Mouse (Mus musculus): ENCODE data around the gene Prr7. TPM values are rescaled to one million over a fixed set of nuclear protein-coding genes. Genes with fewer than 3 reads are reported as not detected.

Prr7 gene
- total and polyA plus RNA-seq, 3 experiments: 0.60 to 1.2 (median 0.89) TPM

DNA sequence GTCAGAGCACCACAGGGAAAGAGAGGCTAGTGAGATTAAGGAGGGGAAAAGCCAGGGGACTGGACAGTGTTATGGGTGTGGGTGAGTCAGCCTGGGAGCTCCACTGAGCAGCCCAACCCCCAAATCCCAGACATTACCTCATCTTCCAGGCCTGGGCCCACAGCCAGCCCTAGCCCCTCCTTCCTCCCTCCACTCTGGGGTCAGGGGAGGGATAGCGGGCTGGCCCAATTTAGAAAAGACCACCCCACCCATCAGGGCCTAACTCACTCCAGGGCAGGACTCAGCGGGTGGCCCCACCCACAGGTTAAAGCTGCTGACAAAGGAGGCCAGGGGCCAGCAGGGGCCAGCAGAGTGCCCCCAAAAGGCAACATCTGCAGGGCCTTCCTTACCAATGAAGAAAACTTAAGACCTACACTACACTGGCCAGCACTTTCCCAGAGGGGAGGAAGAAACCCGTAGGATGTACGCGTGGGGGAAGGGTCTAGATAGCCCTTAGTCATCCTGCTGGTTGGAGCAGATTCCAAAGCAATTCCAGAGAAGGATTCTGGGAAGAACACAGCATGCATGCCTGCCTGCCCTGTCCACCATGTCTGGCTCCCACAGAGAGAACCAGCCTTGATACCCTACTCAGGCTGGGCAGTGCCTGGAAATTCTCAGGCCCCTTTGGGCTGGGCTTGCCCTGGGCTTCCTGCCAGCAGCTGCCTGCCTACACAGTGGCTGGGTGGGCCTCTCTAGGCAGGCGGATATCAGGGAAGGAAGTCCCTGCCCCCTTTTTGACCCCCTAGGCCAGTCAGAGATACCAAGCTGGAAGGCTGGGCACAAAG, 46.8 kb downstream of the Prr7 start:
- Histone ChIP-seq H3K79me2 (replicated peaks; ENCODE audit: control insufficient read depth, extremely low read depth, insufficient read depth, poor library complexity, severe bottlenecking) (no peaks in the 10 kb centered on the region), H3K4me1 (ENCODE audit: control insufficient read depth in 1 of 2, insufficient read depth in 2 of 2) (peaks cover 24 to 38% of the 10 kb centered on the region in 2 experiments), H3K27ac (ENCODE audit: insufficient read depth, low read depth) (no peak overlapping the region), H3K36me3 (replicated peaks in 1 of 2; ENCODE audit: control insufficient read depth in 1 of 2, insufficient read depth in 1 of 2, low read length in 1 of 2) (peaks cover 30 to 46% of the 10 kb centered on the region in 2 experiments), H3K4me3 (replicated peaks in 1 of 3; ENCODE audit: low read depth in 2 of 3, low read length in 2 of 3, poor library complexity in 1 of 3) (no peak overlapping the region), H3K9ac (ENCODE audit: insufficient read depth, low read depth) (no peak overlapping the region), H3K27me3 (replicated peaks) (peaks cover 11% of the 10 kb centered on the region), H3K9me3 (replicated peaks; ENCODE audit: low read length) (no peaks in the 10 kb centered on the region), H3K4me2 (ENCODE audit: insufficient read depth, low read depth, poor library complexity, severe bottlenecking) (no peak overlapping the region)
- no peak for TF ChIP-seq BHLHE40 (IDR thresholded peaks at IDR 0.05; ENCODE audit: low read depth, low read length)
- peak in 1 of 2 experiments; percentile 42; a peak in 2 of 4 replicates for TF ChIP-seq CTCF (conservative IDR thresholded peaks at IDR 0.05 in 1 of 2, IDR thresholded peaks at IDR 0.05 in 1 of 2; ENCODE audit: low read depth in 2 of 2, low read length in 2 of 2)
- dilution Hi-C loops (cut with MboI; ENCODE audit: extremely low pct_ligation_motif_present, extremely low pct_unique_long_range_greater_than_20kb, low sequenced_read_pairs) (no loop called here), in situ Hi-C loops (cut with MboI; ENCODE audit: low pct_ligation_motif_present, low pct_unique_long_range_greater_than_20kb, low sequenced_read_pairs) (no loop called here)
- no peak for DNase-seq (ENCODE audit: extremely low read depth)

DNA sequence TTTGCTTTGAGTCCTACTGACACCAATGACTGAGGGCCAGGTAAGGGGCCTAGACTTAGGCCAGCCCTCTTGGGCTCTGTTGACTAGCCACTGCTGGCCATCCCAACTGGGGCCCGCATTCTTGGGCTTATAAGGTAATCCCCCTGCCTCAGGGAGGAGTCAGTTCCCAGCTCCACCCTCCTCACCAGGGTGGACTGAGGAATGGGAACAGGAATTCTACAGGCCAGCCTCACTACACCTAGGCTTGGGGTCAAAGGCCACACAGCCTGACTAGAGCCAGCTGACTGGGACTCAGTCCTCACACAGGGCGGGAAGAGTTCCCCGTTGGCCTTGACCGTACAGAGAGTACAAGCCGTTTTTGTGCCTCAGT, 47.4 kb downstream of the Prr7 start:
- peaks cover 24 to 38% of the 10 kb centered on the region in 2 experiments for H3K4me1 ChIP-seq (ENCODE audit: control insufficient read depth in 1 of 2, insufficient read depth in 2 of 2)
- no peaks in the 10 kb centered on the region for H3K79me2 ChIP-seq (replicated peaks; ENCODE audit: control insufficient read depth, extremely low read depth, insufficient read depth, poor library complexity, severe bottlenecking)
- H3K9ac ChIP-seq (ENCODE audit: insufficient read depth, low read depth): no peak overlapping the region
- in situ Hi-C loops (cut with MboI; ENCODE audit: low pct_ligation_motif_present, low pct_unique_long_range_greater_than_20kb, low sequenced_read_pairs) (no loop called here), dilution Hi-C loops (cut with MboI; ENCODE audit: extremely low pct_ligation_motif_present, extremely low pct_unique_long_range_greater_than_20kb, low sequenced_read_pairs) (no loop called here)
- peaks cover 11% of the 10 kb centered on the region for H3K27me3 ChIP-seq (replicated peaks)
- H3K9me3 ChIP-seq (replicated peaks; ENCODE audit: low read length): no peaks in the 10 kb centered on the region
- H3K36me3 ChIP-seq (replicated peaks in 1 of 2; ENCODE audit: control insufficient read depth in 1 of 2, insufficient read depth in 1 of 2, low read length in 1 of 2): peaks cover 26 to 40% of the 10 kb centered on the region in 2 experiments
- no peak for DNase-seq (ENCODE audit: extremely low read depth)
- TF ChIP-seq NELFE (IDR thresholded peaks at IDR 0.05; ENCODE audit: low read depth, low read length) (no peak), USF1 (IDR thresholded peaks at IDR 0.05; ENCODE audit: low read depth, low read length) (no peak), BHLHE40 (IDR thresholded peaks at IDR 0.05; ENCODE audit: low read depth, low read length) (no peak), SIN3A (IDR thresholded peaks at IDR 0.05; ENCODE audit: low read length) (no peak), MAX (IDR thresholded peaks at IDR 0.05; ENCODE audit: low read length) (no peak), MAZ (IDR thresholded peaks at IDR 0.05; ENCODE audit: low read depth, low read length) (no peak), USF2 (conservative IDR thresholded peaks at IDR 0.05; ENCODE audit: low read depth, low read length) (no peak), ELF1 (IDR thresholded peaks at IDR 0.05; ENCODE audit: low read depth, low read length) (no peak), IRF4 (IDR thresholded peaks at IDR 0.05; ENCODE audit: low read depth, low read length) (no peak), MEF2A (IDR thresholded peaks at IDR 0.05; ENCODE audit: borderline replicate concordance, low read depth, low read length) (no peak), TBP (conservative IDR thresholded peaks at IDR 0.05; ENCODE audit: low read depth, low read length) (no peak), MXI1 (IDR thresholded peaks at IDR 0.05; ENCODE audit: low read depth, low read length) (no peak), RAD21 (IDR thresholded peaks at IDR 0.05; ENCODE audit: low read depth, low read length) (no peak), ZMIZ1 (IDR thresholded peaks at IDR 0.05; ENCODE audit: low read depth, low read length) (no peak), GABPA (IDR thresholded peaks at IDR 0.05; ENCODE audit: insufficient replicate concordance, low read depth, low read length) (no peak), CTCF (conservative IDR thresholded peaks at IDR 0.05 in 1 of 2, IDR thresholded peaks at IDR 0.05 in 1 of 2; ENCODE audit: low read depth in 2 of 2, low read length in 2 of 2) (no peak), ETS1 (conservative IDR thresholded peaks at IDR 0.05; ENCODE audit: low read depth, low read length) (no peak), EP300 (IDR thresholded peaks at IDR 0.05; ENCODE audit: low read length) (no peak), ZNF384 (IDR thresholded peaks at IDR 0.05; ENCODE audit: low read depth, low read length) (no peak), MAFK (IDR thresholded peaks at IDR 0.05; ENCODE audit: insufficient replicate concordance, low read length) (no peak)
- H3K27ac ChIP-seq (ENCODE audit: insufficient read depth, low read depth): no peak overlapping the region
- no peak overlapping the region for H3K4me2 ChIP-seq (ENCODE audit: insufficient read depth, low read depth, poor library complexity, severe bottlenecking)
- no peak overlapping the region for H3K4me3 ChIP-seq (replicated peaks in 1 of 3; ENCODE audit: low read depth in 2 of 3, low read length in 2 of 3, poor library complexity in 1 of 3)
